Mouse (Mus musculus) gastrocnemius, postnatal 36 days (tissue): ENCODE measurements around the gene Zzef1. TPM values are rescaled to one million over a fixed set of nuclear protein-coding genes. Genes with fewer than 3 reads are reported as not detected.

Experiments used
- DNase-seq, 2 experiments: peaks; one replicate each; pipeline ENCODE4 v3.0.0; 2022
- intact Hi-C: fragments of 180-260 bp; cut with DNase I; formaldehyde crosslinking; loops from one replicate; pipeline ENCODE4 v1.15.1; 2025
- total RNA-seq, 2 experiments: library from RNA; stranded (reverse); gene quantifications; 2 replicates each; pipeline ENCODE4 v1.2.3; 2021

The Zzef1 gene
- total RNA-seq, 2 experiments from 2014 or later, result 11.8 to 12.1 TPM

DNA sequence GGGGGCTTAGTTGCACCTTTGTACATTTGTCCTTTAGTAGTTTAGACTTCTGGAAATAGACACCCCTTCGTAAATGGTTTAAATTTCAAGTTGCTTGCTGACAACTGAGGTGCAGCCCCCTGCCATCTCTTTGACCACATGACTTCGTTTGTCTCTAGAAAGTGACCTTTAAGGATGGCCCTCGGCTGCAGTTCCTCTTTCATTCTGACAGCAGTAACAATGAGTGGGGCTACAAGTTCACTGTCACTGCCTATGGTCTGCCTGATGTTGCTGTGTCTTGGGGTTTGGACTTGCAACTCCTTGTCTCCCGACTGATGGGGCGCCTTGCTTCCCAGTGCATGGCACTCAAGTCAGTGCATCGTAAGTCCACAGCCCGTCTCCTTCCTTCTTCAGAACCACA, 70.4 kb downstream of the Zzef1 start:
- intact Hi-C loops, result no loop called here
- DNase-seq, result no peak

DNA sequence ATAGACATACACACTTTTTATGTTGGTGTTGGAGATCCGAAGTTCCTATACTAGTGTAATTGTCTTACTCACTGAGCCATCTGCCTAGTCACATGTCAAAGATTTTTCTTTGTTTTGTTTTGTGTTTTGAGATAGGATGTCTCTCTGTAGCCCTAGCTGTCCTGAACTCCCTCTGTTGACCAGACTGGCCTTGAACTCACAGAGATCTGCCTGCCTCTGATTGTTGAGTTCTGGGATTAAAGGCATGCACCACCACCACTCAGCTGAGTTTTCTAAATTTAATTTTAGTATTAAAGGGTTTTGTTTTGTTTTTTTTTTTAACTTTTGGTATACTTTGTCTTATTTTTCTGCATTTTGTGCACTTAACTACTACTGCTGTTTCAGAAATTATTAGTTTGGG, 76.0 kb downstream of the Zzef1 start:
- intact Hi-C loops, result no loop called here
- no peak for DNase-seq

DNA sequence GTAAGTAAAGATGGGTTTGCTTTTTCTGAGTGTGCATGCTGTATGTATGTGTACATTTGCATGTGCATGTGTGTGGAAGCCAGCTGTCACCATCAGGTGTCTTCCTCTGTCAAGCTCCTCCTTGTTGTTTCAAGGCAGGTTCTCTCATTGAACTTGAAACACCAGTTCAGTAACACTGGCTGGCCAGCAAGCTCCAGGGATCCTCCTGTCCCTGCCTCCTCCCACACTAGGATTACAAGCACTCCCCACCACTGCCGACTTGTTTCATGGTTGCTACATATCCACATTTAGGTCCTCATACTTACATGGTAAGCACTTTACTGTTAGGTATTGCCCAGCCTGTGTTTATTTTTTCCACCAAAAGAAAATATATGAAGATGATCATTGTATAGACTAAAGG, 96.6 kb downstream of the Zzef1 start:
- DNase-seq, result no peak
- intact Hi-C loops, result no loop called here

DNA sequence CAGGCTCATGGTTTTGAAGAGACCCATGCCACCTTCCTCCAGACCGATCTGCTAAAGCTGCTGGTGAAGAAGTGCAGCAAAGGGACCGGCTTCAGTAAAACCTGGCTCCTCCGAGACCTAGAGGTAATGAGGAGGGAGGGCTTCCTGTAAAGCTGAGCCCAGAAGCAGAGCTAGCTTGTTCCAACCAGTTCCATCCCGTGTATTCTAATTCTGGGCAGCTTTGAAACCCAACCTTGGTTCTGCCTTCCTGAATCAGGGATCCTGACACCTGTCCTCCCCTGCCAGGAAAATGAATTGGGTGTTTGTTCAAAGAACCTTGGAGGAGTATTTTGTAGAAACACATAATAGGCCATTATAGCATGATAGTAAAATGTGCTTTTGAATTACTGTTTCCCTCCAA, 112.4 kb downstream of the Zzef1 start:
- DNase-seq, result no peak
- intact Hi-C loops, result no loop called here

DNA sequence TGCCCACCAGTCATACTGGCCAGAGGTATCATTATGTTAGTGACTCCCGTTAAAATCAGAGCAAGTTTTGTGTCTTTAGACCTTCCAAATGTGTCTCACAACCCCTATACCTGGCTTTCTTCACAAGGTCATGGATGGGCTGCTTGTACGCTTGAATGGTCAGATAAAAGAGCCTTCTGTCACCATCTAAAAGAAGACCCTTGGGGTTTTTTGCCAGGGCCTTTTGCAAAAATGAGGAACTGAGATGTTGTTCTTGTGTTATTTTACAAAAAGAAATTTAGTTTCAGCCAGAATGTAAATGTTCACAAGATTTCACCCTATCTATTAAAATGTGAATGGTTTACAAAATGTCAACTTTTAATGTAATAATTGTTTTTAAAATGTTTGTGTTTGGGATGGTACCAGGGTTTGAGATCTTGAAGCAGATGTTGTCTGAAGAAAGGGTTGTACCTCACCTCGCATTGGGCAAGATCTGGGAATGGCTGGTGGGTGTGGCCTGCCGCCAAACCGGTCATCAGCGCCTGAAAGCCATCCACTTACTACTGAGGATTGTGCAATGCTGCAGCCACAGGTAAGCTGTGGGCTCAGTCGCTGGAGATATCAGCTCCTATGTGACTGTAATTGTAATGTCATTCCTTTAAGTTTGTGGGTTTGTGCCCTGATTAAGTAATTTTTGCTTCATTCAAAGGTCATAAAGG, 121.4 kb downstream of the Zzef1 start:
- DNase-seq, result no peak
- intact Hi-C loops, result no loop called here

DNA sequence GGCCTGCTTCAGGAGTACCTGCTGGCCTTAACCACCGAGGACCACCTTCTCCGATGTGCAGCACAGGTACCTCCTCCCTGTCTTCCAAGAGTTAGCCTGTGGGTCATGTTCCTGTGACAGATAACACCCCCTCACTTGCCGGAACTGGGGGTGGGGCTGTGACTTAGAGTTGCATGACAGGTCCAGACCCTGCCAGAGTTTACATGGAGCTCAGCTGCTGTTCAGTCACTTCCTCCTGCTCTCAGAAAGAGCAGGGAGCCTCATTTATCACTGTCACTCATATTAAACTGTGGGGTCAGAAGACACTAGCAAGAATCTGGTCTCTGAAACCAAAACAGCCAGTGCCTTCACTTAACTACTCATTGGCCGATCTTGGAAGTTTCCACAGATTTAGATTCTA, 127.1 kb downstream of the Zzef1 start:
- intact Hi-C loops, result no loop called here
- no peak for DNase-seq

DNA sequence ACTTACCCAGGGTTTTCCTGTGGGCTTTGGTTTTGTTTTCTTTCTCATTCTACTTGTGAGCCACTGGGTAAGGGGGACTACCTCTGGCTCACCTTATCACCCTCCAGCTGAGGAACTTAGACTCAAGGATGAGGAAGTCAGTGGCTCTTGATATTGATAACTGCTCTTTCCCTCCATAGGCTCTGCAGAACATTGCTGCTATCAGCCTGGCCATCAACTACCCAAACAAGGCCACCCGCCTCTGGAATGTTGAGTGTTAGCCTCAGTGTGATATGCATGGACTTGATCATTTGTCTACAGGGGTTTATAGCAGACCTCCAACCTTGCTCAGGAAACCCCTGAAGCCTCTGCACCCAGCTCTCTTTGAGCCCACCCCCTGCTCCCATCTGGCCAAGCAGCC, 128.4 kb downstream of the Zzef1 start:
- intact Hi-C loops, result no loop called here
- no peak for DNase-seq

DNA sequence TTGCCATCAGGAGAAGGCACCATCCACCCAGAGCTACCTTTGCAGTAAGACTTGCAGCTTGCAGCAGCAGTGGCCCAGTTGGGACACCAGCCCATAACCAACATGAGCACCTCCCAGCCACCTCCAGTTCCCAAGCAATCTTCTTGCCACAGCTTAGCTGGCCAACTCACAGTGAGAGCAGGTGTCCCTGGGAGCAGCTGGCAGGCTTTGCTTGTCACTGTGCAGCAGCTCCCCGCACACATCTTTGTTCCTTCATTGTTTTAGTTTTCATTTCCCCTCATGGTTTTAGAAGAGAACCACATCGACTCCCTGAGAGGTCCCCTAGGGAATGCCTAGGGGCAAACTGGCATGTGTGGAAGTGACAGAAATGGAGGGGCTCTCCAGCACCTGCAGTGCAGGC, 129.0 kb downstream of the Zzef1 start:
- no peak for DNase-seq
- intact Hi-C loops, result loop anchor here (5.0 kb wide), 2 partner anchors 57 to 117 kb away; no protein-coding TSS in a partner anchor

DNA sequence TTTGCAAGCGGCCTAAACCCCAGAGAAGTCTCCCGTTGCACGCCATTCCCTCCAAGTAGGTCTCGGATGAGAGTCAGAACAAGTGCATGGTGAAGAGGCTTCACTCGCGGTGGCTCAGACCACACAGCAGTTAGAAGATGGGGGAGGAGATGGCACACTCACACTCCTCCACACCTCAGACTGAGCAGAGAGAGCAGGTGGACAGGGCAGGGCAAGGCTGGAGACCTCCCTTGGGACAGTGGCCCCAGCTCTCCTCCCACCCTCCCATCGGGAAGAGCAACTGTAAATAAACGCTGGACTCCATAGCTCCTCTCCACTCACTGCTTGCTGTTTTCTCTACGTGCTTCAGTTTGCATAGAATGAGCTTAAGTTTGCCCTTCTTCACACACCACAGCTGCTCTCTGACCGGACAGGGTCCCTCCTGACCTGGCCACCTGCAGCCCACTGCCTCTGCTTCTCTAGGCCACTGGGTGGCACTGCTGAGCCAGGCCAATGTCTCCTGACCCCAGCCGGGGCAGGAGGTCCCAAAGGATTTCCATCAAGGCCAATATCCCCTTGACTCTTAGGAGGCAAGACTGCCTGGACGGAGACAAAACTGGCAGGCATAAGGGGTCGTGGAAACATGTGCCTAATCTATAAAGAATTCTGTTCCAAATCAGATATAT, 130.3 kb downstream of the Zzef1 start:
- intact Hi-C loops, result loop anchor here (1.0 to 5.0 kb wide), 3 partner anchors 56 to 116 kb away; no protein-coding TSS in a partner anchor
- DNase-seq, result peak; percentile 16 to 50

DNA sequence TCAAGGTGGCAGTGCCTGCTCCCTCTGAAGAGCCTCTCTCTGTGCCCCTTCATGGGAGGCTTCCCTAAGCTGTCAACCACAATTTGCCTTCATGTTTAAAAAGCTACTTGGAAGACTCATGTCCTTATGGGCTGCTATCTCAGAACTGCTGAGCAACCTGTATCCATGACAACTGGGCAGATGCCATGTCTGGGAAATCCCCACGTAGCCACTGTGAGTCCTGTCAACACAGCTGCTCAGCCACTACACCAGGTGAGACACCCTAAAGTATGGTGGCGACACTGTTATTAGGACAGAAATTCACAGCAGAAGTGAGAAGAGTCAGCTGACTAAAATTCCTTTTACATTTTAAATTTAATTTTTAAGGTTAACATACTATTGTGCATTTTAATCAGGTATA, 132.5 kb downstream of the Zzef1 start:
- intact Hi-C loops, result loop anchor here (5.0 kb wide), 2 partner anchors 54 to 114 kb away; no protein-coding TSS in a partner anchor
- DNase-seq, result no peak

DNA sequence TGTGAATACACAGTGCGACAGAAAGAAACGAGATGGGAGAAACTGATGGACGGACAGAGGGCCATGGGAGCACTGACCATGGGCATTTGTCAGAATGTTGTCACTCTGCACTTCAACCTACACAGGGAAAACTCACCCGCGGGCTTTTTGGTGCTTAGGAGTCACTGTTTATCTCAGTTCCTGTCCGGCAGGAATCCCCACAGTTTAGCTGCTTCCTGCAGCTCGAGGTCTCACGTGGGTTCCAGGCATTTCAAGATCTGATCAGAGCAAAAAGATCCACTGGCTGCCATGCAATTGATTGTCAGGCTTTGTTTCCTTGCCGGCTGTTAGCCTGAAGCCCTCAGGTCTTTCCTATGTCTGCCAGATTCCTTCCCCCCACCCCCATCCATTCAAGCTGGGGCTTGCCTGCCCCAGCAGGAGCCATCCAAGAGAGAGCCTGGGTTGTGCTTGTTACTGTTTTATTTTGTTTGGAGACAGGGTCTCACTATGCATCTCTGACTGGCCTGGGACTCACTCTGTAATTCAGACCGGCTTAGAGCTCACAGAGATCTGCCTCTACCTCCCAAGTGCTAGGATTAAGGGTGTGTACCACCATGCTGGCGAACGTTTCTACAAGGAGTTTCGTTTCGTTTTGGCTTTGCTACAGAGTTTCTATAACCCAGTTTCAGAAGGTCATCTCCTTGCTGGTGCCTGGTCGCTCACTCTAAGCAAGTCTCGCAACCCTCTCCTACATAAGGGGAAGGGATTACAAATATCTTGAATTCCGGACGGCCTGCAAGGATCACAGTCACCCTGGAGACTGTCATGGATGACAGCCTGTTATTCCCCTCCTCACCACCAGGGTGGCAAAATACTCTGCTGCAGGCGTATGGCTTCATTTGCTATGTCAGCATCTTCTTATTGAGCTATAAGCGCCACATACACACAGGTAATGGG, 144.4 kb downstream of the Zzef1 start:
- no peak for DNase-seq
- intact Hi-C loops, result no loop called here

DNA sequence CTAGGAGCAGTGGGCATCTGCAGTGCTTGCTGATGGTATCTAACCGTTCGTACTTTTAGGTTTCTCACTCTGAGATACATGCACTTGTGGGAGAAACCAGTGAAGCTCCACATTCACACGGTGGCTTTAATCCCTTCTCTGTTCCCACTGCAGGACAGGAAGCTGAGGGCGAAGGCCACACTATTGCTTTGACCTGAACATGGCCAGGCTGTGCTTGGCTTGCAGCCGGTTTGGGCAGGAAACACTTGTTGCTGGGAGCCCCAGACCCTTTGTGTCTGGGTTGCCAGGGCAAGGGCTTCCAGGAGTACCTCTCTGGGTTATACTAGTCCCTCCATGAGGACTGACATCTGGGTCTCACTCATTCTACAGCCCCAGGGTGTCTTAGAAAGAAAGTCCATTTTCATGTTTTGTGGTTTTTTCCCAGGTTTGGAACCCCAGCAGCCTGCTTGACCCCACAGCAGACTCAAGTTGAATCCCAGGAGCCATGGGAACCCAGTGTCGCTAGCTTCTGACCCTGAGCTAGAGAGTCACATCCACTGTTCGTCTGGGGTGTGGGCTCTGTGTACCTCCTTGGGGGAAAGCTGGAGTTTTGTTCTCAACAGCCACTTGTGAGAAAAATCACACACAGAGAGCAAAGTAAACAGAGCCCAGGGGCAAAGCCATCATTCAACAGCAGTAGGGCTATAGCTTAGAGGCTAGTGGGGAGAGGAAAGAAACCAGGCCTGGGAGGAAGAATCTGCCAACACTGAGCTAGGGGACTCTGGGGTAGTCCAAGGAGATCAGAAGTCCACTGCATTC, 149.2 kb downstream of the Zzef1 start:
- no peak for DNase-seq
- intact Hi-C loops, result no loop called here

DNA sequence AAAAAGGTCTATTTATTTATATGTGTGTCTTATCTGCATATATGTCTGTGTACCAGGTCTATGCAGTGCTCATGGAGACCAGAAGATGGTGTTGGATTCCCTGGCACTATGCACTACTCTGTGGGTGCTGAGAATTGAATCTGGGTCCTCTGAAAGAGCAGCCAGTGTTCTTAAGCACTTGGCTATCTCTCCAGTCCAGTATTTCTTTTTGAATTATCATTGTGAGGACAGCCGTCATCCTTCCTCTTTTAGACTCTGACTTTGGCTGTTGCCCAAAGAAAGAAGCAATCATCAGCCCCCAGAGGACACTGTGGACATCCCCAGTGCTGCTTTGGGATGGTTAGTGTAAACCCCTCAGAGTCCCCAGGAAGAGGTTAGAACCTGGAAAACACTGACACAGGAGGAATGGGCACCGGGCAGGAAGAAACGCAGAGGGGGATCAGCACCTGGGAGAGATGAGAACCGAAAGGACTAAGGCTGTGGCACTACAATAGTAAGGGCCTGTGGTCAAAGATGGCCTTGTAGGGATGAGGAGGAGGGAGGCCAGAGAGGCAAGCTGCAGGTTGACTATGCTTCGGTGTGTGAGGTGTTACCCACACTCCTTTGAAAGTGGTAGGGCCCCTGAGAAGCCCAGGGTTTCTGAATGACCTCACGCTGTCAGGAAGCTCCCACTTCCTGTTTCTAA, 150.0 kb downstream of the Zzef1 start:
- DNase-seq, result no peak

DNA sequence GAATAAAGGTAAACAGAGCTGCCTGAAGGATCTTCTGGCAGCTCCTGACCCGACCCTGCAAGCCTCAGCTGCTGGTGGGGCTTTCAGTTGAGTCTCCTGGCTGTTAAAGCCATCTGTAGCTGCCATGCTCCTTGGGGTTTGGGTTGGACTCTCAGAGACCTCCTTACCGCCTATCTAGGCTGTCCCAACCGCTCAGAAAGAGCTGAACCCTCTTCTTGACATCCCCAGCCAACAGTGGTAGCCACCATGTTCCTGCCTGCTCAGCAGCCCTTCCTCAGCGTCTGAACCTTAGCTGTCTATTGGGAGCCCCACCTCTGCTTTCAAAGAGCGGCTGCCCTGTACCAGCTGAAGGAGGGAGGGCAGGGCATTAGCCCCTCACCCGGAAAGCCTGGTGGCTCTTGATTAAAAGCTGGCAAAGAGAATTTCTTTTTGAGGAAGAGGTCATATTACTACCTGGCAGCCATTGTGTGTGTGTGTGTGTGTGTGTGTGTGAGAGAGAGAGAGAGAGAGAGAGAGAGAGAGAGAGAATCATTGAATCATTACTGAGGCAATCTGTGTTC, 150.6 kb downstream of the Zzef1 start:
- intact Hi-C loops, result no loop called here
- no peak for DNase-seq

More for the DNA sequence above, 150.0 kb downstream of the Zzef1 start:
- intact Hi-C loops, result no loop called here

DNA sequence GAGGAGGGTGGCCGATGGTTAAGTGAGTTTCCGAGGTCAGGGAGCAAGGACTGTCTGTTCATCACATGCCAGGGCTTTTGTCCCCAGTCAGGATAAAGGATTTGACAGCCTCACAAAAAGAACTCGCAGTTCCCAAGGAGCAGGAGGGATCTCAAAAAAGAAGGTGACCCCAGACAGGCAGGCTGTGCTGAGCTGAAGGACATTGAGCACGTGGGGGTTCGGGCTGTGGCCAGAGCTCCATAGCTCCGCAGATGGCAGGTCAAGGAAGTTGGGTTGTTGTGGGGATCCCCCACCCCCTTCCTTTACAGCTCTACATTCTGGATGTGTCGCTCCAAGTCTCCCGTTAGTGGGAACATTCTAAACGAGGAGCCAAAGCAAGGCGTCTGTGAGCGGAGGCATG, 151.8 kb downstream of the Zzef1 start:
- intact Hi-C loops, result no loop called here
- no peak for DNase-seq

DNA sequence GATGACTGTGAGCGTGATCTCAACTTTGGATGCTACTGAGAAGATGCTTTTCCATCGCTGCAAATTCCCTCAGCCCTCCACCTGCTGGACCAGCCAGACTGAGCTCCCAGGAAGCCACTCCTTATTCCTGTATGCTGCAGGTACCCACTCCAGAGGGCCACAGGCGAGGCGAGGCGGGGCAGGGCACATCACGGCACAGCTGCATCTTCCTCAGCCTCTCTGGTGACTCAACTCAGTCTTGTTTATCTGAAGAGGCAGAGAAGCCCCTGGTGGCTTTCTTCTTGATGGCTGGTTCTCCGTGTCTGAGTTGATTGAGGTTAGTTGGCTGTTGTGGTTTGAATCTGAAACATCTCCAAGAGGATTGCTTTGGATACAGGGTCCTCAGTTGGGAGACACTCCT, 152.2 kb downstream of the Zzef1 start:
- intact Hi-C loops, result no loop called here
- no peak for DNase-seq

DNA sequence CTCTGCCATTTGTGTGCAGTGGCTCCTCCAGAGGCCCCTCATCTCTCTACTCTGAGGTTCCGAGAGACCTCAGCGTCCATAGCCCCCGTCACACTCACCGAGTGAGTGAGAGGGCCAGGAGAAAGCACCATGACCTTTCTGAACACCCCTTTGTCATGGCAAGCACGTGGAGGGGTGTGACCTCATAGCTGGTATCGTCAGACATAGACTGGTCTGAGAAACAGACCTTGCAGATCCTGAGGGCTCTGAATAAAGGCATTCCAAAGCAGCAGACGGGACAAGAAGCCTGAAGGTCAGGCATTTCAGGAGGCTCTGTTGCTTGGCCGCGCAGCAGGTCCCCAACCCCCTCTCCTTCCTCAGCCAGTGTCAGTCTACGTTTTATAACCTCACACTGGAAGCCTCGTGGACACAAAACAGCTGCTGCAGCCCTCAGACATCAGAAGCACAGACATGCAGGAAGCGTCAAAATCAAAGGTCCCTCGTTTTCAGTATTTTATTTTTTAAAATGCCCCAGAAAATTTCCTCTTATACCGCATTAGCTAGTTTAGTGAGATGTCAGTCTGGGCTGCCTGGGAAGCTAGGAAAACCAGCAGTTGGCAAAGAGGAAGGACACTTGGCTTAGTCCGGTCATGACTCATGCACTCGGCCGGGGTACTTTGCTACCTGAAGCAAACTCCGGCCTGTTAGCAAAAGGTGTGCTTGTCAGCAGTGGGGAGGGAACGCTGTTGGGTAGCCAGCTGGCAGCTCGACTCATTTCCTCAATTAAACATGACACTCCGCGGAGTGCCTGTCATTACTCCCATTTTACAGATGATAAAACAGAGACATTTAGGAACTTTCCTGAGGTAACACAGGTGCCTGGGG, 155.3 kb downstream of the Zzef1 start:
- intact Hi-C loops, result no loop called here
- no peak for DNase-seq

DNA sequence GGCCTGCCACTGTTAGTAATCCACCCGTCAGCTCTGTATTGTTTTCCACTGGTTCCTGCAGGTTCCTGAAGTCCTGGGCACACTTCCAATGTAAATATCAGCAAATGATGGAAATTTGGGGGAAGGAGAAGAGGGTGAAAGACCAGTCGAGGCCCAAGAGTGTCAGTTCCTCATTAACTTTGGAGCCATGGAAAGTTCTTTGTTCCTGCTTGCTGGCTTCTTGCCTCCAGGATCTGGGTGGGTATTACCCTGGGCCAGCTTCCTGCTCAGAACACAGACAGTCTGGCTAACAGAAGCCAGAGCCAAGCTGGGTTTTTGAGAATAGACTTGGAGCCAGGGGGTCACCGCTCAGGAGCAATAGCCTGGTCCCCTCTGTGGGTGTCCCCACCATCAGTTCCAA, 156.2 kb downstream of the Zzef1 start:
- DNase-seq, result no peak
- intact Hi-C loops, result no loop called here

DNA sequence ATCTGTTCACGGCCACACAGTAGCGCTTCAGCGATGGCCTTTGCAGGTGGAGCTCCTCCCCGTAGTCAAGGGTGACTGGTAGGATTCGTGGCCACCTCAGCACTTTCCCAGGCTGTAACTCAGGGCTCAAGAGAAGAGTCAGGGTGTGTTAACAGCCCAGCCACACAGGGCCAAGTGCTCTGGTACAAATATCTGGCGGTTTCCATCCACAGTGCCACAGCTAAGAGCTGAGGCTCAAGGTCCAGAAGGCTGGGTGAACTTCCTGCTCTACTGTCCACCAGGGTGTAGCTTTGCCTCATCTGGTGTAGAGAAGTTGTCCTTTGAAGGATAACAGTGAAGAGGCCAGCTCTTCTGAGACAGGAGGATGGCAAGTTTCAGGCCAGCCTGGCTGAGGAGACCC, 156.7 kb downstream of the Zzef1 start:
- intact Hi-C loops, result no loop called here
- no peak for DNase-seq
